Mouse (Mus musculus): ENCODE results near the gene Scn2b. TPM values are rescaled to one million over a fixed set of nuclear protein-coding genes. Genes with fewer than 3 reads are reported as not detected.

The Scn2b gene
- polyA plus RNA-seq, 1 experiment, result 0.39 TPM

GRCm38 (mm10) chr9:45150933-45151332 lies 33.4 kb downstream of the Scn2b start:
- Histone ChIP-seq H3K4me3 (replicated peaks; ENCODE audit: extremely low read depth, low read depth, low read length) (no peak overlapping the region), H3K4me1 (ENCODE audit: control insufficient read depth, insufficient read depth, low read length) (no peaks in the 10 kb centered on the region)
- DNase-seq, result no peak
- no peak for TF ChIP-seq CTCF (IDR thresholded peaks at IDR 0.05; ENCODE audit: insufficient read depth, low read length)
- no peak for TF ChIP-seq POLR2A (IDR thresholded peaks at IDR 0.05; ENCODE audit: borderline replicate concordance, extremely low read depth, low read depth, low read length)
- 59% methylated on average over 1 of the region's 1 CpGs for WGBS

GRCm38 (mm10) chr9:45153361-45153760 lies 35.8 kb downstream of the Scn2b start:
- TF ChIP-seq POLR2A (IDR thresholded peaks at IDR 0.05; ENCODE audit: borderline replicate concordance, extremely low read depth, low read depth, low read length), result no peak
- TF ChIP-seq CTCF (IDR thresholded peaks at IDR 0.05; ENCODE audit: insufficient read depth, low read length), result no peak
- Histone ChIP-seq H3K4me1 (ENCODE audit: control insufficient read depth, insufficient read depth, low read length) (no peaks in the 10 kb centered on the region), H3K4me3 (replicated peaks; ENCODE audit: extremely low read depth, low read depth, low read length) (no peak overlapping the region)
- no peak for DNase-seq
- WGBS, result 42% methylated on average over 7 of the region's 7 CpGs

GRCm38 (mm10) chr9:45167903-45168302 lies 50.3 kb downstream of the Scn2b start:
- H3K4me3 ChIP-seq (replicated peaks; ENCODE audit: extremely low read depth, low read depth, low read length), result no peak overlapping the region

GRCm38 (mm10) chr9:45170150-45170549 lies 52.6 kb downstream of the Scn2b start:
- TF ChIP-seq CTCF (IDR thresholded peaks at IDR 0.05; ENCODE audit: insufficient read depth, low read length), result no peak
- TF ChIP-seq POLR2A (IDR thresholded peaks at IDR 0.05; ENCODE audit: borderline replicate concordance, extremely low read depth, low read depth, low read length), result no peak
- WGBS, result 90% methylated on average over 5 of the region's 5 CpGs
- Histone ChIP-seq H3K4me3 (replicated peaks; ENCODE audit: extremely low read depth, low read depth, low read length) (no peak overlapping the region), H3K4me1 (ENCODE audit: control insufficient read depth, insufficient read depth, low read length) (no peaks in the 10 kb centered on the region)
- no peak for DNase-seq

More at GRCm38 (mm10) chr9:45167903-45168302, 50.3 kb downstream of the Scn2b start:
- no peaks in the 10 kb centered on the region for H3K4me1 ChIP-seq (ENCODE audit: control insufficient read depth, insufficient read depth, low read length)
- no peak for TF ChIP-seq CTCF (IDR thresholded peaks at IDR 0.05; ENCODE audit: insufficient read depth, low read length)
- TF ChIP-seq POLR2A (IDR thresholded peaks at IDR 0.05; ENCODE audit: borderline replicate concordance, extremely low read depth, low read depth, low read length), result no peak
- no peak for DNase-seq
- 57% methylated on average over 5 of the region's 5 CpGs for WGBS

- no peak for DNase-seq
- TF ChIP-seq CTCF (IDR thresholded peaks at IDR 0.05; ENCODE audit: insufficient read depth, low read length), result no peak
- no peak for TF ChIP-seq POLR2A (IDR thresholded peaks at IDR 0.05; ENCODE audit: borderline replicate concordance, extremely low read depth, low read depth, low read length)
- no peak overlapping the region for H3K4me3 ChIP-seq (replicated peaks; ENCODE audit: extremely low read depth, low read depth, low read length)
- WGBS, result 81% methylated on average over 1 of the region's 1 CpGs
- H3K4me1 ChIP-seq (ENCODE audit: control insufficient read depth, insufficient read depth, low read length), result no peaks in the 10 kb centered on the region
Observed at GRCm38 (mm10) chr9:45171073-45171610, 53.6 kb downstream of the Scn2b start.

GRCm38 (mm10) chr9:45173475-45173874 lies 55.9 kb downstream of the Scn2b start:
- DNase-seq, result no peak
- H3K4me3 ChIP-seq (replicated peaks; ENCODE audit: extremely low read depth, low read depth, low read length), result no peak overlapping the region
- 60% methylated on average over 3 of the region's 3 CpGs for WGBS
- no peaks in the 10 kb centered on the region for H3K4me1 ChIP-seq (ENCODE audit: control insufficient read depth, insufficient read depth, low read length)
- TF ChIP-seq POLR2A (IDR thresholded peaks at IDR 0.05; ENCODE audit: borderline replicate concordance, extremely low read depth, low read depth, low read length) (no peak), CTCF (IDR thresholded peaks at IDR 0.05; ENCODE audit: insufficient read depth, low read length) (no peak)

GRCm38 (mm10) chr9:45179282-45179681 lies 61.7 kb downstream of the Scn2b start:
- no peak for TF ChIP-seq CTCF (IDR thresholded peaks at IDR 0.05; ENCODE audit: insufficient read depth, low read length)
- TF ChIP-seq POLR2A (IDR thresholded peaks at IDR 0.05; ENCODE audit: borderline replicate concordance, extremely low read depth, low read depth, low read length), result no peak
- no peaks in the 10 kb centered on the region for H3K4me1 ChIP-seq (ENCODE audit: control insufficient read depth, insufficient read depth, low read length)
- H3K4me3 ChIP-seq (replicated peaks; ENCODE audit: extremely low read depth, low read depth, low read length), result no peak overlapping the region
- no peak for DNase-seq
- WGBS, result 85% methylated on average over 5 of the region's 5 CpGs

Other genes starting within 250 kb of the Scn2b start
- gene Kmt2a, start 236.5 kb upstream of the Scn2b start, polyA plus RNA-seq (2012; rRNA removed), result 18.8 and 22.6 TPM in 2 replicates
- gene Atp5l, start 197.0 kb upstream of the Scn2b start, polyA plus RNA-seq (2012; rRNA removed), result 105 and 150 TPM in 2 replicates
- gene Ube4a, start 152.2 kb upstream of the Scn2b start, polyA plus RNA-seq (2012; rRNA removed), result 7.3 and 13.6 TPM in 2 replicates
- 1.3 and 2.3 TPM in 2 replicates for gene Cd3g, start 137.4 kb upstream of the Scn2b start, polyA plus RNA-seq (2012; rRNA removed)
- 1.6 and 2.0 TPM in 2 replicates for gene Cd3d, start 136.0 kb upstream of the Scn2b start, polyA plus RNA-seq (2012; rRNA removed)
- gene Cd3e, start 108.2 kb upstream of the Scn2b start, polyA plus RNA-seq (2012; rRNA removed), result 3.0 and 4.8 TPM in 2 replicates
- gene Mpzl2, start 78.0 kb upstream of the Scn2b start, polyA plus RNA-seq (2012; rRNA removed), result 3.3 and 8.6 TPM in 2 replicates
- gene Mpzl3, start 62.6 kb upstream of the Scn2b start, polyA plus RNA-seq (2012; rRNA removed), result 1.2 and 10.7 TPM in 2 replicates
- gene Jaml, start 38.6 kb upstream of the Scn2b start, polyA plus RNA-seq (2012; rRNA removed), result 0.69 and 1.3 TPM in 2 replicates
- 0.34 and 1.0 TPM in 2 replicates for gene Scn4b, start 20.6 kb downstream of the Scn2b start, polyA plus RNA-seq (2012; rRNA removed)
- gene BC049352, start 64.2 kb downstream of the Scn2b start, polyA plus RNA-seq (2012; rRNA removed), result not detected in 2 replicates
- gene Tmprss4, start 86.3 kb downstream of the Scn2b start, polyA plus RNA-seq (2012; rRNA removed), result 18.2 and 24.1 TPM in 2 replicates
- gene Il10ra, start 151.4 kb downstream of the Scn2b start, polyA plus RNA-seq (2012; rRNA removed), result 10.3 and 12.9 TPM in 2 replicates
- gene Tmprss13, start 201.3 kb downstream of the Scn2b start, polyA plus RNA-seq (2012; rRNA removed), result 1.1 and 6.6 TPM in 2 replicates

All from lung, adult 2 months (tissue).